Mouse (Mus musculus) small intestine, adult 10 weeks (tissue): ENCODE data around the gene Paqr9. TPM values are rescaled to one million over a fixed set of nuclear protein-coding genes. Genes with fewer than 3 reads are reported as not detected.

Experiments used
- polyA plus RNA-seq: library from polyadenylated mRNA; stranded (reverse); fragments of 350-450 nt; fragmentation: Illumina TruSeq; extraction: RNeasy Lipid Tissue Mini Kit (QIAGEN cat#74804); gene quantifications from one replicate; pipeline ENCODE4 v1.2.3, GENCODE M21; 2014; ENCODE audit warnings: low replicate concordance

Paqr9 gene
- polyA plus RNA-seq: 10.0 TPM

GRCm38 (mm10) chr9:95559059-95559935, at the start of gene Paqr9:
Paqr9 (plus strand) TSS chr9:95559657.

GRCm38 (mm10) chr9:95511472-95512330, 47.8 kb upstream of the Paqr9 start, which contains the start of gene U2surp:
U2surp (minus strand) TSS chr9:95511996.

Other genes with a start within 250 kb of the Paqr9 start
- 1.1 TPM for gene Chst2, start 152.9 kb upstream of the Paqr9 start, polyA plus RNA-seq
- 118 TPM for gene U2surp, start 47.7 kb upstream of the Paqr9 start, polyA plus RNA-seq
- 0.33 TPM for gene Pcolce2, start 77.9 kb downstream of the Paqr9 start, polyA plus RNA-seq
- 3.5 TPM for gene Trpc1, start 190.7 kb downstream of the Paqr9 start, polyA plus RNA-seq